Mouse (Mus musculus) stomach, embryonic 16.5 days (tissue): ENCODE measurements around the gene Dnm1. TPM values are rescaled to one million over a fixed set of nuclear protein-coding genes. Genes with fewer than 3 reads are reported as not detected.

Experiments used
- ATAC-seq: fragments of 200-750 bp; cut with Nextera tagmentation; 2 replicates; pipeline ENCODE4 v1.8.0; 2017; ENCODE audit warnings: moderate number of reproducible peaks, moderate TSS enrichment; ENCODE audit not compliant: insufficient read depth, low FRiP score
- H3K27ac ChIP-seq: fragments of 300-500 bp; sonication (generic); 2 replicates; pipeline ENCODE4 v1.5.1; 2014; ENCODE audit warnings: low read length
- H3K27me3 ChIP-seq: fragments of 300-500 bp; sonication (generic); 2 replicates; pipeline ENCODE4 v1.6.1; 2014; ENCODE audit warnings: low read length, control low read depth, mixed read lengths; ENCODE audit not compliant: control insufficient read depth, insufficient read depth
- H3K36me3 ChIP-seq: fragments of 300-500 bp; sonication (generic); 2 replicates; pipeline ENCODE4 v1.6.1; 2014; ENCODE audit warnings: low read length; ENCODE audit not compliant: control insufficient read depth, insufficient read depth
- H3K4me1 ChIP-seq: fragments of 300-500 bp; sonication (generic); 2 replicates; pipeline ENCODE4 v1.6.1; 2014; ENCODE audit warnings: low read length, control low read depth, mixed read lengths; ENCODE audit not compliant: control insufficient read depth, insufficient read depth
- H3K4me2 ChIP-seq: fragments of 300-500 bp; sonication (generic); 2 replicates; pipeline ENCODE4 v1.6.1; 2014; ENCODE audit warnings: low read depth, low read length, mixed read lengths
- H3K4me3 ChIP-seq: fragments of 300-500 bp; sonication (generic); replicated peaks from 2 replicates; pipeline ENCODE4 v1.5.1; 2014; ENCODE audit warnings: mild to moderate bottlenecking, low read length
- H3K9ac ChIP-seq: fragments of 300-500 bp; sonication (generic); 2 replicates; pipeline ENCODE4 v1.6.1; 2014; ENCODE audit warnings: low read length
- H3K9me3 ChIP-seq: fragments of 300-500 bp; sonication (generic); replicated peaks from 2 replicates; pipeline ENCODE4 v1.6.1; 2016; ENCODE audit warnings: low read length, control low read depth; ENCODE audit not compliant: control insufficient read depth
- WGBS: fragments of 180-500 bp; shearing (Covaris S2); extraction: QIAGEN DNeasy Blood & Tissue Kit; methylation state at CpG from one replicate; pipeline ENCODE4 v1.1.7; 2014; 5-methylcytosine and 5-hydroxymethylcytosine counted together
- polyA plus RNA-seq: library from polyadenylated mRNA; unstranded; fragments of >200 nt; fragmentation: Nextera tagmentation; extraction: Ambion mirVana; gene quantifications from 2 replicates; pipeline ENCODE4 v1.2.1, GENCODE M21; 2015

Gene Dnm1
- polyA plus RNA-seq, 1 experiment from 2014 or later: 8.1 TPM

GRCm38 (mm10) chr2:32356216-32356615 lies 3.1 kb upstream of the Dnm1 start:
- peaks cover 7% of the 10 kb centered on the region for H3K4me1 ChIP-seq
- ATAC-seq: no peak
- 56% methylated on average over 10 of the region's 10 CpGs for WGBS
- no peak overlapping the region for H3K4me3 ChIP-seq
- H3K4me2 ChIP-seq: no peak overlapping the region
- H3K9me3 ChIP-seq: no peaks in the 10 kb centered on the region
- H3K27me3 ChIP-seq: no peaks in the 10 kb centered on the region
- H3K9ac ChIP-seq: no peak overlapping the region
- no peak overlapping the region for H3K27ac ChIP-seq
- no peaks in the 10 kb centered on the region for H3K36me3 ChIP-seq

GRCm38 (mm10) chr2:32354336-32354895 lies 1.3 kb upstream of the Dnm1 start:
- peak overlapping the region; percentile 66 for H3K27ac ChIP-seq
- ATAC-seq: no peak
- no peaks in the 10 kb centered on the region for H3K9me3 ChIP-seq
- H3K4me3 ChIP-seq: no peak overlapping the region
- H3K27me3 ChIP-seq: no peaks in the 10 kb centered on the region
- 74% methylated on average over 3 of the region's 3 CpGs for WGBS
- H3K9ac ChIP-seq: no peak overlapping the region
- no peaks in the 10 kb centered on the region for H3K36me3 ChIP-seq
- peaks cover 11% of the 10 kb centered on the region for H3K4me1 ChIP-seq
- no peak overlapping the region for H3K4me2 ChIP-seq

GRCm38 (mm10) chr2:32353836-32354235 lies 698 bp upstream of the Dnm1 start:
- Histone ChIP-seq H3K27me3 (no peaks in the 10 kb centered on the region), H3K4me1 (peaks cover 11% of the 10 kb centered on the region), H3K4me2 (peak overlapping the region; percentile 93), H3K9ac (no peak overlapping the region), H3K36me3 (no peaks in the 10 kb centered on the region), H3K9me3 (no peaks in the 10 kb centered on the region), H3K27ac (peak overlapping the region; percentile 66), H3K4me3 (no peak overlapping the region)
- ATAC-seq: no peak
- WGBS: 39% methylated on average over 6 of the region's 6 CpGs

- Histone ChIP-seq H3K9me3 (no peaks in the 10 kb centered on the region), H3K4me2 (peak within 1 kb of the TSS; percentile 93), H3K4me1 (peaks cover 11% of the 10 kb centered on the region), H3K36me3 (no peaks in the 10 kb centered on the region), H3K9ac (peak within 1 kb of the TSS; percentile 84), H3K27ac (peak within 1 kb of the TSS; percentile 52; the same call in 1 of the 2 replicates), H3K4me3 (peak within 1 kb of the TSS; percentile 72), H3K27me3 (no peaks in the 10 kb centered on the region)
- ATAC-seq: peak; percentile 22
- 1% methylated on average over 43 of the region's 52 CpGs for WGBS
These were observed 759 bp downstream of the Dnm1 start, which contains the start of gene Ciz1 for GRCm38 (mm10) chr2:32352151-32353006. Gene Ciz1 (plus strand): TSS chr2:32352327.

- no peaks in the 10 kb centered on the region for H3K9me3 ChIP-seq
- no peaks in the 10 kb centered on the region for H3K27me3 ChIP-seq
- H3K9ac ChIP-seq: peak overlapping the region; percentile 84; the same call in 1 of the 2 replicates
- H3K4me2 ChIP-seq: peak overlapping the region; percentile 93
- WGBS: 54% methylated on average over 9 of the region's 9 CpGs
- no peaks in the 10 kb centered on the region for H3K36me3 ChIP-seq
- H3K4me1 ChIP-seq: peaks cover 11% of the 10 kb centered on the region
- peak overlapping the region; percentile 72 for H3K4me3 ChIP-seq
- 0 out of 2 replicates have a peak overlapping the region, but pooled peaks have one; percentile 10 for H3K27ac ChIP-seq
- ATAC-seq: no peak
These were observed 1.6 kb downstream of the Dnm1 start for GRCm38 (mm10) chr2:32351471-32351961.

- Histone ChIP-seq H3K9ac (no peak overlapping the region), H3K27ac (no peak overlapping the region), H3K4me3 (no peak overlapping the region), H3K9me3 (no peaks in the 10 kb centered on the region), H3K4me1 (peaks cover 11% of the 10 kb centered on the region), H3K4me2 (no peak overlapping the region), H3K36me3 (no peaks in the 10 kb centered on the region), H3K27me3 (no peaks in the 10 kb centered on the region)
- WGBS: 49% methylated on average over 13 of the region's 13 CpGs
- ATAC-seq: no peak
These were observed 2.6 kb downstream of the Dnm1 start for GRCm38 (mm10) chr2:32350471-32351051.

- Histone ChIP-seq H3K36me3 (no peaks in the 10 kb centered on the region), H3K27ac (no peak overlapping the region), H3K4me2 (no peak overlapping the region), H3K9ac (no peak overlapping the region), H3K4me1 (peaks cover 11% of the 10 kb centered on the region), H3K27me3 (no peaks in the 10 kb centered on the region), H3K4me3 (no peak overlapping the region), H3K9me3 (no peaks in the 10 kb centered on the region)
- ATAC-seq: no peak
- 54% methylated on average over 8 of the region's 8 CpGs for WGBS
These were observed 3.4 kb downstream of the Dnm1 start for GRCm38 (mm10) chr2:32349625-32350255.

GRCm38 (mm10) chr2:32348311-32348710 lies 4.8 kb downstream of the Dnm1 start:
- WGBS: 73% methylated on average over 11 of the region's 11 CpGs

More at GRCm38 (mm10) chr2:32348311-32348710, 4.8 kb downstream of the Dnm1 start:
- H3K4me2 ChIP-seq: no peak overlapping the region
- no peak overlapping the region for H3K27ac ChIP-seq
- H3K36me3 ChIP-seq: no peaks in the 10 kb centered on the region
- H3K9ac ChIP-seq: no peak overlapping the region
- no peaks in the 10 kb centered on the region for H3K27me3 ChIP-seq
- no peak overlapping the region for H3K4me3 ChIP-seq
- no peak for ATAC-seq
- no peaks in the 10 kb centered on the region for H3K9me3 ChIP-seq
- peaks cover 11% of the 10 kb centered on the region for H3K4me1 ChIP-seq
